Mouse (Mus musculus): ENCODE results near the gene Clec4e. TPM values are rescaled to one million over a fixed set of nuclear protein-coding genes. Genes with fewer than 3 reads are reported as not detected.

The Clec4e gene
- polyA plus RNA-seq, 1 experiment from 2014 or later, result not detected

- H3K9ac ChIP-seq (ENCODE audit: low read depth, low read length), result no peak overlapping the region
- no peaks in the 10 kb centered on the region for H3K27me3 ChIP-seq (replicated peaks; ENCODE audit: control insufficient read depth, insufficient read depth, low read length)
- H3K4me3 ChIP-seq (ENCODE audit: low read depth, low read length), result no peak overlapping the region
- no peak overlapping the region for H3K4me2 ChIP-seq (replicated peaks; ENCODE audit: low read depth)
- ATAC-seq, result no peak
- no peaks in the 10 kb centered on the region for H3K4me1 ChIP-seq (replicated peaks; ENCODE audit: control insufficient read depth, insufficient read depth, low read length)
- 76% methylated on average over 10 of the region's 10 CpGs for WGBS
- no peaks in the 10 kb centered on the region for H3K36me3 ChIP-seq (ENCODE audit: control insufficient read depth, insufficient read depth)
- no peaks in the 10 kb centered on the region for H3K9me3 ChIP-seq (ENCODE audit: control insufficient read depth)
- TF ChIP-seq CTCF (IDR thresholded peaks at IDR 0.05; ENCODE audit: low read depth), result no peak
- H3K27ac ChIP-seq (ENCODE audit: low read depth, low read length), result no peak overlapping the region
These were observed 739 bp downstream of the Clec4e start for GRCm38 (mm10) chr6:123288931-123289330.

- 92% methylated on average over 2 of the region's 2 CpGs for WGBS
- no peak overlapping the region for H3K9ac ChIP-seq (ENCODE audit: low read depth, low read length)
- H3K4me1 ChIP-seq (replicated peaks; ENCODE audit: control insufficient read depth, insufficient read depth, low read length), result no peaks in the 10 kb centered on the region
- no peaks in the 10 kb centered on the region for H3K36me3 ChIP-seq (ENCODE audit: control insufficient read depth, insufficient read depth)
- H3K4me3 ChIP-seq (ENCODE audit: low read depth, low read length), result no peak overlapping the region
- H3K27ac ChIP-seq (ENCODE audit: low read depth, low read length), result no peak overlapping the region
- no peaks in the 10 kb centered on the region for H3K27me3 ChIP-seq (replicated peaks; ENCODE audit: control insufficient read depth, insufficient read depth, low read length)
- no peak for ATAC-seq
- H3K9me3 ChIP-seq (ENCODE audit: control insufficient read depth), result no peaks in the 10 kb centered on the region
- H3K4me2 ChIP-seq (replicated peaks; ENCODE audit: low read depth), result no peak overlapping the region
- no peak for TF ChIP-seq CTCF (IDR thresholded peaks at IDR 0.05; ENCODE audit: low read depth)
These were observed 3.4 kb downstream of the Clec4e start for GRCm38 (mm10) chr6:123286311-123286710.

GRCm38 (mm10) chr6:123279443-123279842 lies 10.2 kb downstream of the Clec4e start:
- WGBS, result 89% methylated on average over 2 of the region's 2 CpGs
- Histone ChIP-seq H3K27ac (ENCODE audit: low read depth, low read length) (no peak overlapping the region), H3K4me1 (replicated peaks; ENCODE audit: control insufficient read depth, insufficient read depth, low read length) (no peaks in the 10 kb centered on the region), H3K4me2 (replicated peaks; ENCODE audit: low read depth) (no peak overlapping the region), H3K27me3 (replicated peaks; ENCODE audit: control insufficient read depth, insufficient read depth, low read length) (no peaks in the 10 kb centered on the region), H3K4me3 (ENCODE audit: low read depth, low read length) (no peak overlapping the region), H3K36me3 (ENCODE audit: control insufficient read depth, insufficient read depth) (no peaks in the 10 kb centered on the region), H3K9ac (ENCODE audit: low read depth, low read length) (no peak overlapping the region), H3K9me3 (ENCODE audit: control insufficient read depth) (no peaks in the 10 kb centered on the region)
- ATAC-seq, result no peak
- no peak for TF ChIP-seq CTCF (IDR thresholded peaks at IDR 0.05; ENCODE audit: low read depth)

GRCm38 (mm10) chr6:123266945-123267344 lies 22.7 kb downstream of the Clec4e start:
- Histone ChIP-seq H3K27ac (ENCODE audit: low read depth, low read length) (no peak overlapping the region), H3K27me3 (replicated peaks; ENCODE audit: control insufficient read depth, insufficient read depth, low read length) (no peaks in the 10 kb centered on the region), H3K9me3 (ENCODE audit: control insufficient read depth) (no peaks in the 10 kb centered on the region), H3K4me3 (ENCODE audit: low read depth, low read length) (no peak overlapping the region), H3K4me1 (replicated peaks; ENCODE audit: control insufficient read depth, insufficient read depth, low read length) (no peaks in the 10 kb centered on the region), H3K9ac (ENCODE audit: low read depth, low read length) (no peak overlapping the region), H3K4me2 (replicated peaks; ENCODE audit: low read depth) (no peak overlapping the region), H3K36me3 (ENCODE audit: control insufficient read depth, insufficient read depth) (no peaks in the 10 kb centered on the region)
- ATAC-seq, result no peak
- TF ChIP-seq CTCF (IDR thresholded peaks at IDR 0.05; ENCODE audit: low read depth), result no peak
- 84% methylated on average over 5 of the region's 5 CpGs for WGBS

GRCm38 (mm10) chr6:123265809-123266208 lies 23.9 kb downstream of the Clec4e start:
- no peaks in the 10 kb centered on the region for H3K27me3 ChIP-seq (replicated peaks; ENCODE audit: control insufficient read depth, insufficient read depth, low read length)
- ATAC-seq, result no peak
- WGBS, result 89% methylated on average over 4 of the region's 4 CpGs
- no peak overlapping the region for H3K4me3 ChIP-seq (ENCODE audit: low read depth, low read length)
- no peaks in the 10 kb centered on the region for H3K9me3 ChIP-seq (ENCODE audit: control insufficient read depth)
- H3K4me1 ChIP-seq (replicated peaks; ENCODE audit: control insufficient read depth, insufficient read depth, low read length), result no peaks in the 10 kb centered on the region
- no peak overlapping the region for H3K9ac ChIP-seq (ENCODE audit: low read depth, low read length)
- no peak overlapping the region for H3K27ac ChIP-seq (ENCODE audit: low read depth, low read length)
- no peak overlapping the region for H3K4me2 ChIP-seq (replicated peaks; ENCODE audit: low read depth)
- no peaks in the 10 kb centered on the region for H3K36me3 ChIP-seq (ENCODE audit: control insufficient read depth, insufficient read depth)
- no peak for TF ChIP-seq CTCF (IDR thresholded peaks at IDR 0.05; ENCODE audit: low read depth)

GRCm38 (mm10) chr6:123264194-123264593 lies 25.5 kb downstream of the Clec4e start:
- Histone ChIP-seq H3K27me3 (replicated peaks; ENCODE audit: control insufficient read depth, insufficient read depth, low read length) (no peaks in the 10 kb centered on the region), H3K9me3 (ENCODE audit: control insufficient read depth) (no peaks in the 10 kb centered on the region), H3K4me3 (ENCODE audit: low read depth, low read length) (no peak overlapping the region), H3K4me1 (replicated peaks; ENCODE audit: control insufficient read depth, insufficient read depth, low read length) (no peaks in the 10 kb centered on the region), H3K9ac (ENCODE audit: low read depth, low read length) (no peak overlapping the region), H3K4me2 (replicated peaks; ENCODE audit: low read depth) (no peak overlapping the region), H3K27ac (ENCODE audit: low read depth, low read length) (no peak overlapping the region), H3K36me3 (ENCODE audit: control insufficient read depth, insufficient read depth) (no peaks in the 10 kb centered on the region)
- ATAC-seq, result no peak
- 86% methylated on average over 3 of the region's 3 CpGs for WGBS
- no peak for TF ChIP-seq CTCF (IDR thresholded peaks at IDR 0.05; ENCODE audit: low read depth)

- H3K27ac ChIP-seq (ENCODE audit: low read depth, low read length), result no peak within 1 kb of the TSS
These were observed 28.0 kb downstream of the Clec4e start, which contains the start of gene Clec4d for GRCm38 (mm10) chr6:123261555-123262161. Clec4d (plus strand) TSS chr6:123262111.

More at GRCm38 (mm10) chr6:123261555-123262161, 28.0 kb downstream of the Clec4e start, which contains the start of gene Clec4d:
- Histone ChIP-seq H3K9me3 (ENCODE audit: control insufficient read depth) (no peaks in the 10 kb centered on the region), H3K4me3 (ENCODE audit: low read depth, low read length) (no peak within 1 kb of the TSS), H3K36me3 (ENCODE audit: control insufficient read depth, insufficient read depth) (no peaks in the 10 kb centered on the region), H3K4me1 (replicated peaks; ENCODE audit: control insufficient read depth, insufficient read depth, low read length) (no peaks in the 10 kb centered on the region), H3K27me3 (replicated peaks; ENCODE audit: control insufficient read depth, insufficient read depth, low read length) (no peaks in the 10 kb centered on the region), H3K9ac (ENCODE audit: low read depth, low read length) (no peak within 1 kb of the TSS), H3K4me2 (replicated peaks; ENCODE audit: low read depth) (no peak within 1 kb of the TSS)
- no peak for ATAC-seq
- WGBS, result 66% methylated on average over 4 of the region's 4 CpGs
- no peak for TF ChIP-seq CTCF (IDR thresholded peaks at IDR 0.05; ENCODE audit: low read depth)
